Comparison of ENCODE assay signal across 7 mouse cellular contexts in the genomic region with DNA sequence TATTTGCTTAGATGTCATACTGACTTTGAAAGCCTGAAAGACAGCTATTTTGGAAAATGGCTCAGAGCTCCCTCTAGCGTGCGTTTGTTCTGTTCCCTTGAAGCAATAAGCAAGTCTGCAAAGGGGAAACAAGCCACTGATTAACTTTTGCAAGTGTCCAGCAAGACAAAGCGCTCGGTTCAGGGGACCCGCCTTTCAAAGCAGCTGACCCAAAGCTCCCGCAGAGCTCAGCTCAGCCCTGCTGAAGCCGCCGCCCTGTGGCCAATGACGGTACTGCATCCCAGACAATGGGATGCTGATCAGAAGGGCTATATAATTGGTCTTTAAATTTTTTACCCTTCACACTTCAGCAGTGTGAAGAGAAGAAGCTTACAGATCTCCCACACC. TPM values are rescaled to one million over a fixed set of nuclear protein-coding genes. Genes with fewer than 3 reads are reported as not detected.
DNase-seq lines count a peak whose midpoint lies in the region; ATAC-seq lines count a peak whose summit lies in the region.

No protein-coding gene starts in this region.

- no peaks in the 10 kb centered on the region; the same call in 1 of the 2 replicates for H3K4me1 ChIP-seq in intestine, embryonic 14.5 days (replicated peaks; ENCODE audit: control insufficient read depth, insufficient read depth, low read length)
- H3K4me1 ChIP-seq in midbrain, embryonic 14.5 days (ENCODE audit: control insufficient read depth, insufficient read depth, low read length) = no peaks in the 10 kb centered on the region

- intact Hi-C loops in gastrocnemius, postnatal 14 days (cut with DNase I; ENCODE audit: low total_unique reads) = no loop called here
- intact Hi-C loops in left cerebral cortex, postnatal 4 days (cut with DNase I) = no loop called here

- H3K9me3 ChIP-seq in intestine, embryonic 14.5 days (ENCODE audit: control insufficient read depth, low read length) = 0 out of 2 replicates have a peak, but pooled peaks cover 4% of the 10 kb centered on the region
- peaks cover 2% of the 10 kb centered on the region for H3K9me3 ChIP-seq in midbrain, embryonic 14.5 days (ENCODE audit: control insufficient read depth, low read length)

- H3K27ac ChIP-seq in intestine, embryonic 14.5 days (ENCODE audit: low read depth) = no peak overlapping the region
- no peak overlapping the region for H3K27ac ChIP-seq in midbrain, embryonic 14.5 days (replicated peaks; ENCODE audit: low read depth, low read length)

- no peaks in the 10 kb centered on the region for H3K27me3 ChIP-seq in intestine, embryonic 14.5 days (replicated peaks; ENCODE audit: control insufficient read depth, insufficient read depth, low read length)
- H3K27me3 ChIP-seq in midbrain, embryonic 14.5 days (ENCODE audit: control insufficient read depth, insufficient read depth, low read length) = no peaks in the 10 kb centered on the region

- no peak overlapping the region for H3K4me3 ChIP-seq in intestine, embryonic 14.5 days (ENCODE audit: low read depth, low read length)
- no peak overlapping the region for H3K4me3 ChIP-seq in midbrain, embryonic 14.5 days (replicated peaks; ENCODE audit: low read depth, low read length)

- peak; percentile 89 for ATAC-seq in intestine, embryonic 14.5 days (replicated peaks; ENCODE audit: low FRiP score, low TSS enrichment, low read depth)
- ATAC-seq in midbrain, embryonic 14.5 days (ENCODE audit: low FRiP score, low TSS enrichment) = no peak; the same call in 1 of the 2 replicates

- peak overlapping the region; percentile 9 for H3K4me2 ChIP-seq in intestine, embryonic 14.5 days (ENCODE audit: low read length)
- H3K4me2 ChIP-seq in midbrain, embryonic 14.5 days (ENCODE audit: low read length) = no peak overlapping the region

- no peak overlapping the region for H3K9ac ChIP-seq in intestine, embryonic 14.5 days (ENCODE audit: low read length)
- H3K9ac ChIP-seq in midbrain, embryonic 14.5 days (replicated peaks; ENCODE audit: low read length) = no peak overlapping the region

- WGBS in intestine, embryonic 14.5 days = under 1% methylated on average over 9 of the region's 9 CpGs
- 0% methylated on average over 9 of the region's 9 CpGs for WGBS in midbrain, embryonic 14.5 days

- H3K36me3 ChIP-seq in intestine, embryonic 14.5 days (ENCODE audit: control insufficient read depth, insufficient read depth, low read length) = no peaks in the 10 kb centered on the region
- H3K36me3 ChIP-seq in midbrain, embryonic 14.5 days (ENCODE audit: control insufficient read depth, insufficient read depth, low read length) = no peaks in the 10 kb centered on the region

- DNase-seq in adrenal gland, adult 18-20 months (ENCODE audit: low spot score in 2 of 2) = peak; percentile 92 to 96
- peak; percentile 90 to 92 for DNase-seq in cerebellum, postnatal 36 days
- peak; percentile 90 for DNase-seq in gastrocnemius, postnatal 14 days
- peak; percentile 97 for DNase-seq in intestine, embryonic 14.5 days (ENCODE audit: low spot score)
- peak; percentile 91 for DNase-seq in left cerebral cortex, postnatal 4 days
- peak; percentile 90 for DNase-seq in midbrain, embryonic 14.5 days
- peak; percentile 73 to 89 for DNase-seq in spleen, postnatal 10 days (ENCODE audit: low spot score in 2 of 2)

RNA-seq across cellular contexts. Expression of a gene that starts 1.2 kb away (rescaled TPM):
- total RNA-seq in adrenal gland, adult 18-20 months (2021) = 10 to 100 TPM; 32.4 to 33.4 TPM
- total RNA-seq in gastrocnemius, postnatal 14 days (2021) = 10 to 100 TPM; 20.2 to 28.6 TPM
- 0.31 and 0.51 TPM in 2 replicates for polyA plus RNA-seq in intestine, embryonic 14.5 days (2014; fragmentation: Nextera tagmentation; extraction: Ambion mirVana)
- total RNA-seq in left cerebral cortex, postnatal 4 days (2021) = not detected
- 0.15 and 0.17 TPM in 2 replicates for polyA plus RNA-seq in midbrain, embryonic 14.5 days (2014; fragmentation: Nextera tagmentation; extraction: Ambion mirVana)

RNA-seq across cellular contexts. Expression of a gene that starts 11.9 kb away (rescaled TPM):
- 10 to 100 TPM; 10.8 to 20.2 TPM for total RNA-seq in adrenal gland, adult 18-20 months (2021)
- 10 to 100 TPM; 40.6 to 47.1 TPM for total RNA-seq in gastrocnemius, postnatal 14 days (2021)
- polyA plus RNA-seq in intestine, embryonic 14.5 days (2014; fragmentation: Nextera tagmentation; extraction: Ambion mirVana) = 11.0 and 12.2 TPM in 2 replicates
- 10 to 100 TPM; 53.1 to 56.3 TPM for total RNA-seq in left cerebral cortex, postnatal 4 days (2021)
- polyA plus RNA-seq in midbrain, embryonic 14.5 days (2014; fragmentation: Nextera tagmentation; extraction: Ambion mirVana) = 45.4 and 54.2 TPM in 2 replicates

RNA-seq across cellular contexts. Expression of a gene that starts 48.2 kb away (rescaled TPM):
- total RNA-seq in adrenal gland, adult 18-20 months (2021) = 10 to 100 TPM in 1 of 2 experiments, 1 to 10 TPM in 1; 8.8 to 13.0 TPM
- 1 to 10 TPM in 1 of 2 experiments, under 1 TPM in 1; 0.92 to 1.6 TPM for total RNA-seq in gastrocnemius, postnatal 14 days (2021)
- polyA plus RNA-seq in intestine, embryonic 14.5 days (2014; fragmentation: Nextera tagmentation; extraction: Ambion mirVana) = 7.0 TPM in 2 replicates
- total RNA-seq in left cerebral cortex, postnatal 4 days (2021) = 10 to 100 TPM; 39.1 to 45.0 TPM
- polyA plus RNA-seq in midbrain, embryonic 14.5 days (2014; fragmentation: Nextera tagmentation; extraction: Ambion mirVana) = 22.5 and 23.9 TPM in 2 replicates

RNA-seq across cellular contexts. Expression of a gene that starts 53.3 kb away (rescaled TPM):
- total RNA-seq in adrenal gland, adult 18-20 months (2021) = 100 to 1,000 TPM; 107 to 138 TPM
- 100 to 1,000 TPM; 140 to 151 TPM for total RNA-seq in gastrocnemius, postnatal 14 days (2021)
- polyA plus RNA-seq in intestine, embryonic 14.5 days (2014; fragmentation: Nextera tagmentation; extraction: Ambion mirVana) = 25.3 and 27.0 TPM in 2 replicates
- 10 to 100 TPM; 53.2 to 56.5 TPM for total RNA-seq in left cerebral cortex, postnatal 4 days (2021)
- 16.5 and 17.2 TPM in 2 replicates for polyA plus RNA-seq in midbrain, embryonic 14.5 days (2014; fragmentation: Nextera tagmentation; extraction: Ambion mirVana)

RNA-seq across cellular contexts. Expression of a gene that starts 56.1 kb away (rescaled TPM):
- total RNA-seq in adrenal gland, adult 18-20 months (2021) = not detected
- not detected for total RNA-seq in gastrocnemius, postnatal 14 days (2021)
- not detected in 2 replicates for polyA plus RNA-seq in intestine, embryonic 14.5 days (2014; fragmentation: Nextera tagmentation; extraction: Ambion mirVana)
- total RNA-seq in left cerebral cortex, postnatal 4 days (2021) = not detected
- polyA plus RNA-seq in midbrain, embryonic 14.5 days (2014; fragmentation: Nextera tagmentation; extraction: Ambion mirVana) = not detected in 2 replicates

Comparison
In these comparisons a context has a peak if more than half of its experiments do, and no peak if none do; other contexts are left out.
1. RNA of a gene that starts 1.2 kb away (total RNA-seq): 32.4 to 33.4 TPM in adrenal gland, adult 18-20 months and 20.2 to 28.6 TPM in gastrocnemius, postnatal 14 days; not detected in left cerebral cortex, postnatal 4 days; every median in the first group is over 10 times any median in the second.
2. Peak in every context shown above with its lines, with median percentiles within 50 percentile points of each other: DNase-seq.